Mouse (Mus musculus): Measurements from ENCODE around the gene Spop.
"Not testable (repeated sequence)": the region's sequence is repeated elsewhere in the genome, so short reads cannot be mapped to it uniquely, and the experiment has no call there.

Gene Spop

DNA sequence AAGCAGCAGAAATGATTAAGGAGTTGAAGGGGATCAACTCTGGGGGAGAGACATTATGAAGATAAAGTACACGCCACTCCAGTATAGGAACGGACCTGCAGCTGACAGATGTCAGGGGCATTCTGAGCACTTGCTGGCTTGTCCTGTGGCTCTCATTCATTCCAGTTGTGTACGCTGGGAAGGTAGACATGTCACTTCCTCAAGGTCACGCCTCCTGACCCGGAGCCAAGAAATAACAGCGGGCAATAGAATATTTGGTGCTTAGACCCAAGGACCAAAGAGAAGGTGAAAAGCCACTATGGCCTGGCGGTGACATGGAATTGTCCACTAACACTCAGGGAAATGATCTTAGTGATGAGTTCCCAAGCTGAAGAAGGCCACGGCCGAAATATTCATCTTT, 82.0 kb downstream of the Spop start:
- no peak for DNase-seq (ENCODE audit: low spot score)

GRCm38 (mm10) chr11:95497921-95498320, 84.0 kb downstream of the Spop start:
- DNase-seq (ENCODE audit: low spot score), result no peak

DNA sequence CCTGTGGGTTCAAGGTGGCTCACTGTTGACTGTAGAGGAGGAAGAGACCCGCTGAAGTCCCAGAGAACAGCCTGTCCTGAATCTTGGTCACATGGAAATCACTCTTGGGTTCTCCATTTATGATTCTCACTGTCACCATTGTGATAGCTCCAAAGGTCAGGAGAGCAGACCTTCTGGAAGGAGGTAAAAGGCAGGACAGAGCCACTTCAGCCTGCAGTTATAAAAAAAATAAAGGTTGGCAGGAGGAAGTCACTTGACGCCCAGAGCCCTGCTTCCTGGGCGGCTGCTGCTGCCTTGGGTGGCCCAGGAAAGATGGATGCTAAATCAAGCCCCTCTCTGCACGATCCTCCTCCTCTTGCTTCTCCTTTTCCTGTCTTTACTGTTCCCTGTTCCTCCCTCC, 86.5 kb downstream of the Spop start:
- DNase-seq (ENCODE audit: low spot score), result no peak

DNA sequence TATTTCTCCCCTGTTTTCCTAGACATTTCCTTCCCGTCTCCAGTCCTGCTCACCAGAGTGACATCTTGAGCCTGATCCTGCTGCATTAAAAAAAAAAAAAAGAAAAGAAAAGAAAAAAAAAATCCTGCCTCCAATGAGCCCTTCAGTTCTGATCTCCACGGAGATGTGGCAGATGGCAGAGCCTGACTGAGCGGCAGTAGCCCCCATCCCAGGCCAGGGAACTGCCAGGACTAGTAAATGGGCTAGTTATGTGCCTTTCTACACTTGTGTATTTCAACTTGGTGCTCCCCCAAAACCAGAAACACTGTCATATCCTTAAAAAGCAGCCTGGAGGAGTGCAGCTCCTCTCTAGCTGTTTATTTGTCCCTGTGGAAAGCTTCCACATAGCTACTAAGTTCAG, 87.0 kb downstream of the Spop start:
- DNase-seq (ENCODE audit: low spot score), result no peak

DNA sequence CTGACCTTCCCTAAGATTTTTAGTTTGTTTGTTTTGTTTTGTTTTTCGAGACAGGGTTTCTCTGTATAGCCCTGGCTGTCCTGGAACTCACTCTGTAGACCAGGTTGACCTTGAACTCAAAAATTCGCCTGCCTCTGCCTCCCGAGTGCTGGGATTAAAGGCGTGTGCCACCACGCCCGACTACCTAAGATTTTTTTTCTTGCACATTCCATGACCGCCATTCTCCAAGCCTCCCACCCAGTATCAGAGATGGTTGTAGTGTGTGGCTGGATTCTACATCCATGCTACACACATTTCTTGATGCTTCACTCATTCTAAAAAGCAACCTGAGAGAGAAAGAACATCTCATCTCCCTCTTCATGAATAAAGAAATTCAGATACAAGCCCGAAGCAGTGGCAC, 87.9 kb downstream of the Spop start:
- DNase-seq (ENCODE audit: low spot score), result not testable (repeated sequence)

GRCm38 (mm10) chr11:95503581-95504180, 89.8 kb downstream of the Spop start:
- no peak for DNase-seq (ENCODE audit: low spot score)

- DNase-seq (ENCODE audit: low spot score), result no peak
Measured at GRCm38 (mm10) chr11:95504271-95504731, 90.4 kb downstream of the Spop start.

- DNase-seq (ENCODE audit: low spot score), result peak; percentile 25
Measured at GRCm38 (mm10) chr11:95507041-95507716, 93.3 kb downstream of the Spop start.

DNA sequence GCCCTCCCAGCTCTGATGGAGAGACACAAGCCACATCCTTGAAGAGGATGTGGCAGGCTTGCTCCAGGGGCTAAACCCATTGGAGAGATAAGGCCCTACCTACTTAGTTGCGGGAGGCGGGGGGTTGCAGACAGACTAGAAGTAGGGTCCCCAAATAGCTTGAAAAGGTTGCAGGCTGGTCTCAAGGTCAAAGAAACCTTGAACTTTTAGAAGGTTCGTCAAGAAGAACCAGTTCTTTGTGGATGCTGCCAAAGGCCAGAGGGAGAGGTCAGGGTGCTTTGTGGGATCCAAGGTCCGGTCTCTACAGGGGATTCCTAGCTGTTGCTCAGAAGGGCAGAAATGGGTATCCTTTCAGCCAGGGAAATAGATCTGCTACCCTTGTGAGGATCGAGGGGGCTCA, 93.9 kb downstream of the Spop start:
- no peak for DNase-seq (ENCODE audit: low spot score)

DNA sequence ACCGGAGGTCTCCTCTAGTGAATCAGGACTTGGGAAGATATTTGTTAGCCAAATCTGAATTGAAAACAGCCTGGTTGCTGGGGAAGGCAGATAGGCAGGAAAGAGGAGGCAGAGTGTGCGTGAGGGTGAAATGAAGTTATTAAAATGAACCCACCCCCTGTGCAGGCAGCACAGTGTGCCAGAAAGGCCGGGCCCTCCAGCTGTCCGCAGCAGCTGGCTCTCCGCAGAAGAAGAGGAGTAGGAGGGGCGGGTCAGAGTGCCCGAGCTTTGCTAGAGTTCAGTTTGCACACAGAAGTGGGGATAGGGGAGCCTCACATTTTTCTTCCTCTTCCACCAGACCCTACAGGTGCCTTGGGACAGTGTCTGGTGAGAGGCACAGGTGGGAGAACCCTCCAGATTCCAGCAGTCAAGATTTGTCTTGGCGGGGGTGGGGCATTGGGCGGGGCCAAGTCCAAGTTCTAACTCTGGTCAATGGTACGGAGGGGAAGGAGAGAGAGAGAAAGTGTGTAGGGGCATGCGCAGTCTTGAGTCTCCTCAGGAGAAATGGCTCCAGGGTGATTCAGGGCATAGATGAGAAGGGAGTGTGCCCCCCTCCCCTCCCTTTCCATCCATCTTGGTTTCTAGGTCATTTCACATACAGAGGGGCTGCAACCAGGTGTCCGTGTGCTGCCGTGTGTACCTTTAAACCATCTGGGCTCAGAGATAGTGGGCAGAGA, 94.5 kb downstream of the Spop start:
- DNase-seq (ENCODE audit: low spot score), result no peak

GRCm38 (mm10) chr11:95509126-95509717, 95.3 kb downstream of the Spop start:
- peak; percentile 31 for DNase-seq (ENCODE audit: low spot score)

DNA sequence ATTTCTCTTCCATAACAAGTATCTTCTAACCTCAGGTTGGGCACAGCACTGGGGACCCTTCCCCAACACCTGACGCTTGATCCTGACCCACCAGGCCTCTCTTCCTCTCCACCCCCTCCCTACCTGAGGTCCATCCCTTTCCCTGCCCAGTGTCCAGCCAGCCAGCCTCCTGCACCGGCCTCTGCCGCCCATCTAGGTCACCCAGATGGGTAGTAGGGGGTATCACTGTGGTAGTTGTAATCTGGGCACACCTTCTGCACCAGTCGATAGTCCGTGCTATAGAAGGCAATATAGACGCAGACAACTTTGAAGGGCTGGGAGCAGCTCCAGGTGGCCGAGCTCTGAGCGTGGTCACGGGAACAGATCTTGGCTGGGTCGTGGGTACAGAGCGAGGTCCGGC, 96.8 kb downstream of the Spop start:
- no peak for DNase-seq (ENCODE audit: low spot score)

DNA sequence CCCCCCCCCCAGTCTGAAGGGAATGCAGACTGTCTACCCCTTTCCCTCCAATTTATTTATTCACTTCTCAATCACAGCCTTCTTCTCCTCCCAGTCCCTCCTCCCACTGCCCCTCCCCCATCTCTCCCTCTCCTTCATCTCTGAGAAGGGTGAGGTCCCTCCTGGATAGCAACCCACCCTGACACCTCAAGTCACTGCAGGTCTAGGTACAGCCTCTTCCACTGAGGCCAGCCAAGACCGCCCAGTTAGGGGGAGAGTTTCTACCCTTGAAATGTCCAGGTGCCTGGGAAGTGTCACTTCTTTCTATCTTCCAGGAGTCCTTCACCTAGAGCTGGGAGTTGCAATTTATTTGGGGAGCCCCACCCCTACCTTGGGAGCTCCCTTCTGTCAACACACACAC, 98.0 kb downstream of the Spop start:
- DNase-seq (ENCODE audit: low spot score), result no peak

- DNase-seq (ENCODE audit: low spot score), result no peak
Measured at GRCm38 (mm10) chr11:95512383-95512782, 98.5 kb downstream of the Spop start.

DNA sequence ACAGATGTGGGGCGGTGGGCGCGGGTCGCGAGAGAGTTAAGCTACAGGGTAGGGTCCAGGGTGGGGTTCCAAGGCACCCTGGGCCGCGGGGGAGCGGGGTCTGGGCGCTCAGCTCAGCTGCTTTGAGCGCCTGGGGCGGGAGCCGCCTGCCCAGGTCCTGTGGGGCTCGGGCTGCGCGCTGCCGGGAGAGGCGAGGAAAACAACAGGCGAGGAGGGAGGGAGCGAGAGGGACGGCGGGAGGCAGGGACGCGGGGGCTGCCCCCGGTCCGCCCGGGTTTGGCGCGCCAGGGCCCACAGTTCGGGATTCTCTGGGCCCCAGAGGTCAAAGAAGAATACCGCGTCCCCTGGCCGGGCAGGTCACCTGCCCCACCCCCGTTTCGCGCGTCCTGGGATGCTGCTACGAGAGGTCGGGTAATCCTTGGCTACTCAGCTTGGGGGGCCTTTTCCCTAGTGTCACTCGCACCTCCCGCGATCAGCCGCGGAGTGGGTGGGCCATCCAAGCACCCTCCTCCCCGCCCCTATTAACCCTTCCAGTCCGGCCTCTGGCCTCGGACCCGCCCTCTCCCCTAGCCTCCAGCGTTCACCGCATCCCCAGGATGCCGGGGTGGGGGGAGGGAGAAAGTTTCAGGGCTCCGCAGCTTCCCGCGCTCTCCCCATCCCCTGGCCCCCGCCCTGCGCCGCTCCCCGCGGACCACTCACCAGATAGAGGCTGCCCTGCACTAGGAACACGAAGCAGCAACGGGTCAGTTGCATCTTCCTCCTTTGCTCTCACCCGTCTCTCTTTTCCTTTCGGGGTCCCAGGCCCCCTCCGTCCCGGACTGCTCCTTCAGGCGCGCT, 99.8 kb downstream of the Spop start:
- DNase-seq (ENCODE audit: low spot score), result no peak

DNA sequence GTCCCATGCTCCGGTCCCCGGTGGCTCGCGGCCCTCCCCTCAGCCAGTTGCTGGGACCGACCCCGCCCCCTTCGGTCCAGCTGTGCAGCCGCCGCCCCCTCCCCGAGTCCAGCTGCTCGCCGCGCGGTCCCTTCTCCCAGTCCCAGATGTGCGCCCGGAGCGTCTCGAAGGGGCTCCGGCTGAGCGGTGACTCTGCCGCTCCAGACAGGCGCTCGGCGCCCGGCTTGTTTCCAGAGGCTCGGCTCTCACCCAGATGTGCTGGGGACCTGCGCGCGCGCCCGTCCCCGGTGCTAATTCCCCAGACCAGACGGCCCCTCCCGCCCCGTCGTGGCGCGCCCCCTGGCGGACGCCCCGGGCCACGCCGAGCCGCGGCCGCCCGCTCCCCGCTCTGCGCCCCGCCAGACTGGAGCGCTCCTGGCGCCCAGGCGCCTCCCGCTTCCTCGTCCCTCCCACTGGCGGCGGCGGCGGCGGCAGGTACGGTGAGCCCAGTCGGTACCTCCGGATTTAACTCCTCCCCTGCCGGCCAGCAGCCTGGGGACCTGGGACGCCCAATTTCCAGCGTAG, 100.5 kb downstream of the Spop start, which contains the start of gene Nxph3:
Nxph3 (minus strand) TSS at position 273 of the 564 bp plus-strand sequence.
- DNase-seq (ENCODE audit: low spot score), result no peak

DNA sequence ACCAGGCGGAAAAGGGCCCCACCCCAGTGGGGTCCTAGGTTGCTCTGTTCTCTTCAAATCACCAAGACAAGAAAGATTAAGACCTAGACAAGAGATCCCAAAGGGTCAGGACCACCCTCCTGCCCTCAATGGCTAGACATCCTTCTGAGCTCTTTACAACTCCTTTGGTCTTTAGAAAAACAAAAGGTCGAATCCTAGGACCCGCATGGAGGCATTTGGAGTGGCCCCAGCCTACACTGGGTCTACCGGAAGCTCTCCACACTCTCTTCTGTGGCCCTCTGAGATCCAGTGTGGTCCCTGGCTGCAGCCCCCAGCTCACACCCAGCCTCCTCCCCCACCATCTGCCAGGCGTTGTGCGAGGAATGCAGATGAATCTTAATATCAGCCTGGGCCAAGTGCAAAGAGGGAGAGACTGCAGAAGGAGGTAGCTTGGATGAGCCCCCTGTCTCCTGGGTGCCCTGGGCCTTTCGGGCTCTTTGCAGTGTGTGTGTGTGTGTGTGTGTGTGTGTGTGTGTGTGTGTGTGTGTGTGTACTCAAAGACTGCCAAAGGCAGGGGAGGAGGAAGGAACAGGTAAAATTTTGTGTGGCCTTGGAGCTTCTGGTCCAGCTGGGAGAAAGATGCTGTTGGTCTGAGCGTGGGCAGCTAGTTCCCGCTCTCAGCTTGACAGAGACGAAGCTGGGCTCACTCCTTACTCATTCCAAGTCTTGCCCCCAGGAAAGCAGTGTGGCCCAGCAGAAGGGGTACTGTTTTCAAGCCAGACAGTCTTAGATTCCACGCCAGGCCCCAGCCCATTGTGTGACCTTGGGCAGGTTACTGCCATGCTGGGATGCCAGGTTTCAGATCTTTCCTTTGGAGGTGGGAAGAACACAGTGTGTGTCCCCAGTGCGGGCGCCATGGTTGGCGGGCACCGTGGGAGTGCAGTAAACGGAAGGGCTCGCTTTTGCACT, 101.8 kb downstream of the Spop start:
- no peak for DNase-seq (ENCODE audit: low spot score)

- DNase-seq (ENCODE audit: low spot score), result no peak
Measured at GRCm38 (mm10) chr11:95516491-95516911, 102.6 kb downstream of the Spop start.

DNA sequence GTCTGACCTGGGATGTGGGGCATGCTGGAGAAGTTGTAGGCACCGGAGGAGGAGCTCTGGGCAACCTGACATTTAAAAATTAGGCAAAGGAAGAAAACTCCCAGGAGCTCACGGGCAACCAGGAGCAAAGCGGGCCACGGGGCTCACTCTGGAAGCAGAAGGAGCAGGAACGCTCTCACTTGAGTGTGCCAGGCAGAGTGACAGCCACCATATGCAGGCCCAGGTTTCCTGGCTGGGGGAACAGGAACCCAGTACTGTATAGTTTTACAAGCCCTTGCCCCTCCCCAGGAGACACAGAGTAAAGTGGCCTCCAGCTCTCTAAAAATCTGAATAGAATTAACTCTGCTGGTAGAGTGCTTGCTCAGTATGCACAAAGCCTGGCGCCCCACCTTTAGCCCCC, 103.3 kb downstream of the Spop start:
- DNase-seq (ENCODE audit: low spot score), result no peak

DNA sequence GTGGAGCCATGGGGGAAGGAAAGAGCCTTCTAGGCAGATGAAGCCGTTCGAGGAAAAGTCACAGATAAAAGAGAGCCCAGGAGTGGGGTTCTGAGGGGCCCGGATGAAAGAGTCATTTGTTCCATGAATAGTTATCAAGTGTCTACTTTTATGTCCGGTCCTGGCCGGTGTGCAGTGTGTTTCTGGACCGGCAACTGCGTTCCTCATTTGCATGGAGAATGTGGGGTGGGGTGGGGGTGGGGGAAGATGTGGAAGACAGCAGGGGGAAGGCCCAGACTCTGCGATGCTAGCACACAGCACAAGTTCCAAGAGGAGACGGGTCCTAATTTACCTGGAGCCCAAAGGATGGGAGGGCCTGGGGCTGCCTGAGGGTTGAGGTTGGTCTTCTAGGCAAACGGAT, 105.4 kb downstream of the Spop start:
- DNase-seq (ENCODE audit: low spot score), result no peak
